ENCODE assay signal across 8 mouse cellular contexts in genomic region chr6:82702593-82703017, GRCm38 (mm10). TPM values are rescaled to one million over a fixed set of nuclear protein-coding genes. Genes with fewer than 3 reads are reported as not detected.
DNase-seq lines count a peak whose midpoint lies in the region; ATAC-seq lines count a peak whose summit lies in the region.

No protein-coding gene starts in this region.

- ATAC-seq in hindbrain, embryonic 15.5 days (ENCODE audit: low FRiP score, low read depth), result peak; percentile 74

- H3K9ac ChIP-seq in hindbrain, embryonic 15.5 days, result no peak overlapping the region

- H3K9me3 ChIP-seq in hindbrain, embryonic 15.5 days, result no peaks in the 10 kb centered on the region

- peak; percentile 89 for DNase-seq in MN1 (ENCODE audit: low spot score)
- peak; percentile 75 for DNase-seq in cerebellum, adult 9-10 months
- peak; percentile 62 to 81 for DNase-seq in frontal cortex, postnatal 10 days (ENCODE audit: low spot score in 2 of 2)
- DNase-seq in layer of hippocampus, postnatal 36 days, result peak; percentile 79 to 83
- DNase-seq in lung, postnatal 36 days, result peak; percentile 91
- peak; percentile 87 for DNase-seq in retina, postnatal 1 day
- DNase-seq in urinary bladder, adult 18-20 months (ENCODE audit: low spot score in 2 of 2), result peak; percentile 64 to 74

- peaks cover 14% of the 10 kb centered on the region for H3K4me1 ChIP-seq in hindbrain, embryonic 15.5 days (replicated peaks)

- no peak overlapping the region for H3K4me3 ChIP-seq in hindbrain, embryonic 15.5 days

- H3K4me2 ChIP-seq in hindbrain, embryonic 15.5 days, result no peak overlapping the region

- WGBS in hindbrain, embryonic 15.5 days, result 30% methylated on average over 16 of the region's 16 CpGs

- H3K27ac ChIP-seq in hindbrain, embryonic 15.5 days (replicated peaks), result no peak overlapping the region

- 0 out of 2 replicates have a peak, but pooled peaks cover 5% of the 10 kb centered on the region for H3K27me3 ChIP-seq in hindbrain, embryonic 15.5 days

- no peaks in the 10 kb centered on the region for H3K36me3 ChIP-seq in hindbrain, embryonic 15.5 days

RNA-seq across cellular contexts. Expression of gene Pole4, which starts 2.6 kb away (rescaled TPM):
- 125 and 130 TPM in 2 replicates for polyA plus RNA-seq in hindbrain, embryonic 15.5 days (2015; fragmentation: Nextera tagmentation; extraction: Ambion mirVana)
- 10 to 100 TPM; 34.3 to 35.3 TPM for total RNA-seq in layer of hippocampus, postnatal 36 days (2021)
